Comparison of ENCODE assay signal across 24 mouse cellular contexts in genomic region chr12:32223629-32224028, GRCm38 (mm10). TPM values are rescaled to one million over a fixed set of nuclear protein-coding genes. Genes with fewer than 3 reads are reported as not detected.
DNase-seq lines count a peak whose midpoint lies in the region; ATAC-seq lines count a peak whose summit lies in the region.
"Had no signal": no experiment of that assay in that cellular context is flagged by ENCODE, and none has a peak within 500 bp of the region (broad histone marks: within the 10 kb centered on the region; RNA-seq: fewer than 3 reads in every experiment).

No protein-coding gene starts in this region.

- peak; percentile 93 for ATAC-seq in common myeloid progenitor, adult 5-6 weeks (replicated peaks; ENCODE audit: low read depth, poor library complexity, severe bottlenecking)
- ATAC-seq in megakaryocyte-erythroid progenitor cell, adult 5-6 weeks (replicated peaks; ENCODE audit: low FRiP score, low TSS enrichment, poor library complexity, severe bottlenecking), result peak; percentile 51; the same call in 1 of the 2 replicates
- no peak for ATAC-seq in megakaryocyte, adult 5-6 weeks (ENCODE audit: poor library complexity, severe bottlenecking)
- ATAC-seq in midbrain, embryonic 11.5 days (ENCODE audit: low FRiP score), result no peak
- ATAC-seq: activated CD4-positive, CD25-positive, alpha-beta regulatory T cell, adult 4 months; forebrain, embryonic 14.5 days; forebrain, embryonic 16.5 days; Patski had no signal

- DNase-seq in 416B (ENCODE audit: low read depth), result peak; percentile 47
- DNase-seq in midbrain, embryonic 11.5 days (ENCODE audit: low spot score, missing footprints), result no peak
- DNase-seq: adrenal gland, adult 8-10 months; adrenal gland, postnatal 14 days; adrenal gland, postnatal 36 days; cerebellum, adult 11-12 months; cerebellum, adult 2 months; cerebellum, adult 9-10 months; cerebellum, postnatal 10 days; cerebellum, postnatal 25 days; embryo, embryonic 11 days had no signal

- no peak overlapping the region for H3K4me3 ChIP-seq in midbrain, embryonic 11.5 days (ENCODE audit: low read depth, low read length)
- H3K4me3 ChIP-seq: embryonic facial prominence, embryonic 13.5 days; embryonic facial prominence, embryonic 15.5 days; erythroblast, embryonic 14.5 days; forebrain, embryonic 10.5 days; forebrain, embryonic 12.5 days had no signal

- H3K9me3 ChIP-seq in midbrain, embryonic 11.5 days (ENCODE audit: control insufficient read depth, low read length), result no peaks in the 10 kb centered on the region
- H3K9me3 ChIP-seq: embryonic facial prominence, embryonic 13.5 days; embryonic facial prominence, embryonic 15.5 days; forebrain, embryonic 10.5 days; forebrain, embryonic 12.5 days had no signal

- no peaks in the 10 kb centered on the region for H3K27me3 ChIP-seq in midbrain, embryonic 11.5 days (ENCODE audit: control insufficient read depth, insufficient read depth, low read length)
- H3K27me3 ChIP-seq: embryonic facial prominence, embryonic 13.5 days; embryonic facial prominence, embryonic 15.5 days; forebrain, embryonic 12.5 days had no signal

- no peaks in the 10 kb centered on the region for H3K4me1 ChIP-seq in midbrain, embryonic 11.5 days (ENCODE audit: control insufficient read depth, insufficient read depth, low read length)
- H3K4me1 ChIP-seq: forebrain, embryonic 10.5 days; forebrain, embryonic 12.5 days had no signal

- no peak overlapping the region for H3K4me2 ChIP-seq in midbrain, embryonic 11.5 days
- H3K4me2 ChIP-seq: embryonic facial prominence, embryonic 13.5 days; embryonic facial prominence, embryonic 15.5 days; forebrain, embryonic 12.5 days had no signal

- WGBS in midbrain, embryonic 11.5 days, result 85% methylated on average over 1 of the region's 1 CpGs

- H3K27ac ChIP-seq in midbrain, embryonic 11.5 days (ENCODE audit: low read depth, low read length), result no peak overlapping the region
- H3K27ac ChIP-seq: embryonic facial prominence, embryonic 13.5 days; embryonic facial prominence, embryonic 15.5 days; forebrain, embryonic 10.5 days; forebrain, embryonic 12.5 days had no signal

- H3K9ac ChIP-seq in midbrain, embryonic 11.5 days (ENCODE audit: low read length), result no peak overlapping the region
- H3K9ac ChIP-seq: embryonic facial prominence, embryonic 13.5 days; embryonic facial prominence, embryonic 15.5 days; forebrain, embryonic 12.5 days had no signal

- H3K36me3 ChIP-seq in midbrain, embryonic 11.5 days (ENCODE audit: control insufficient read depth, insufficient read depth, low read length), result no peaks in the 10 kb centered on the region
- H3K36me3 ChIP-seq: embryonic facial prominence, embryonic 13.5 days; embryonic facial prominence, embryonic 15.5 days; forebrain, embryonic 10.5 days; forebrain, embryonic 12.5 days had no signal

RNA-seq across cellular contexts. Expression of gene Pik3cg, which starts 15.2 kb away (rescaled TPM):
- 46.3 and 60.0 TPM in 2 replicates for total RNA-seq in common myeloid progenitor, adult 5-6 weeks (2017)
- 14.2 and 24.4 TPM in 2 replicates for total RNA-seq in megakaryocyte-erythroid progenitor cell, adult 5-6 weeks (2014; fragmentation: Nextera tagmentation)
- total RNA-seq in megakaryocyte-erythroid progenitor cell, adult 5-6 weeks (2017), result 12.0 and 16.1 TPM in 2 replicates
- 122 and 129 TPM in 2 replicates for total RNA-seq in megakaryocyte, adult 5-6 weeks (2015)
- 57.3 and 67.7 TPM in 2 replicates for total RNA-seq in megakaryocyte, adult 5-6 weeks (2017)
- polyA plus RNA-seq in midbrain, embryonic 11.5 days (2014; fragmentation: Nextera tagmentation; extraction: Ambion mirVana), result 1.3 TPM in 2 replicates
- polyA plus RNA-seq: C2C12, Patski had no signal

Comparison
In these comparisons a context has a peak if more than half of its experiments do, and no peak if none do; other contexts are left out.
1. ATAC-seq: peak in common myeloid progenitor, adult 5-6 weeks (single experiment) and megakaryocyte-erythroid progenitor cell, adult 5-6 weeks (single experiment); none in megakaryocyte, adult 5-6 weeks (single experiment) and midbrain, embryonic 11.5 days (single experiment).